Mouse (Mus musculus): ENCODE measurements at regions not wholly inside any gene's neighbourhood (a gene's known extent, or its start where the extent isn't known, plus 50 kb on each side); places are given as distances from the start of the nearest gene placed in this dataset.

- Histone ChIP-seq H3K27me3 (ENCODE audit: insufficient read depth, poor library complexity, severe bottlenecking) (no peaks in the 10 kb centered on the region), H3K27ac (no peak overlapping the region), H3K4me3 (no peak overlapping the region), H3K4me1 (replicated peaks) (no peaks in the 10 kb centered on the region), H3K9me3 (no peaks in the 10 kb centered on the region), H3K36me3 (no peaks in the 10 kb centered on the region)
- WGBS: 86% methylated on average over 10 of the region's 10 CpGs
- no peak for DNase-seq (ENCODE audit: low spot score)
Measured at GRCm38 (mm10) chr12:118367307-118368076, 66.3 kb upstream of the Sp4 start.

- no peaks in the 10 kb centered on the region for H3K36me3 ChIP-seq
- H3K4me3 ChIP-seq: no peak overlapping the region
- no peaks in the 10 kb centered on the region for H3K4me1 ChIP-seq (replicated peaks)
- WGBS: 91% methylated on average over 7 of the region's 7 CpGs
- no peak for DNase-seq (ENCODE audit: low spot score)
- H3K27ac ChIP-seq: no peak overlapping the region
- no peaks in the 10 kb centered on the region for H3K27me3 ChIP-seq (ENCODE audit: insufficient read depth, poor library complexity, severe bottlenecking)
- H3K9me3 ChIP-seq: no peaks in the 10 kb centered on the region
Measured at GRCm38 (mm10) chr12:118352866-118353265, 51.6 kb upstream of the Sp4 start.

- Histone ChIP-seq H3K27me3 (ENCODE audit: insufficient read depth, poor library complexity, severe bottlenecking) (no peaks in the 10 kb centered on the region), H3K36me3 (no peaks in the 10 kb centered on the region), H3K27ac (no peak overlapping the region), H3K4me1 (replicated peaks) (no peaks in the 10 kb centered on the region), H3K9me3 (no peaks in the 10 kb centered on the region), H3K4me3 (no peak overlapping the region)
- no peak for DNase-seq (ENCODE audit: low spot score)
Measured at GRCm38 (mm10) chr12:118351421-118351820, 50.2 kb upstream of the Sp4 start.
